Mouse (Mus musculus): ENCODE measurements at regions not wholly inside any gene's neighbourhood (a gene's known extent, or its start where the extent isn't known, plus 50 kb on each side); places are given as distances from the start of the nearest gene placed in this dataset.

DNA sequence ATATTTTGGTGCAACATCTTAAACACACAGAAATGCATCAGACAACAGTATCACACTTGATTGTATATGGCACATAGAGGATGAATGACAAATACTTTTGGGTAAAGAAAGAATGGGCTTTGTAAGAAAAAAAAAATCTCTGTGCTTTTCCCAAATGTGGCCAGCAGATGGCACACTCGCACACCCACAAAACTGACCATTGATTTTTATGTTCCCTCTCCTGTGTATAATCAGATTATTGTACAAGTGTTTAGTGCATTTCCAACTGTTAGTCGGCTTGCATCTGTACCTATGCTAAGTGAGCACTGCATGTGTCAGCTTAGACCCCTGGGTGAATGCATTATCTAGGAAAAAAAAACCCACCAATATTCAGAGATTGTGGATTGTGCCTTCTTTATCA, 56.4 kb upstream of the Fmo9 start:
- TF ChIP-seq CTCF (IDR thresholded peaks at IDR 0.05; ENCODE audit: borderline replicate concordance, insufficient read depth, low read length) (peak; percentile 24; the same call in 1 of the 2 replicates), POLR2A (IDR thresholded peaks at IDR 0.05; ENCODE audit: low read depth, low read length) (no peak)

All from embryonic fibroblast, embryonic 13.5 days (primary cell).